Mouse (Mus musculus): ENCODE data around the gene Nek7.

DNA sequence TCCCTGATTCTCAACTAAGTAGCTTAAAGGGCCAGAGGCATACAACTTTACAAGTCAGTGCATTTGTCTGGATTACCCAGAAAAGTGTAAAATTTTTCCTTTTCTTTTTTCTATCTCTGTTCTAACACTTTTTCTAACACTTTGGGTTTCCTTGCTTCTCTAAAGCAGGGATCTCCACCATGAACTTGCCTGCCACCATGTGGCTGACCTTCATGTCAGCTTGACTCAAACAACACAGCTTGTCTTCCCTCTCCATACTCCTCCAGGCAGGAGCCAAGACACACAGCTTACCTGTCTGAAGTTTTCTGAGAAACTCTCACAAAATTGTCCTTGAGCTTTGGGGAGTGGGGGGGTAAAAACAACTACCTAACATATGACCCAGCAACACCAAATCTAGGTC, 17.9 kb upstream of the Nek7 start:
- TF ChIP-seq CTCF (IDR thresholded peaks at IDR 0.05; ENCODE audit: low read depth, low read length) (peak; percentile 12), POLR2A (IDR thresholded peaks at IDR 0.05; ENCODE audit: insufficient read depth, low read length) (no peak)
